Mouse (Mus musculus) c-Kit-positive CD71-negative TER-119-negative erythroid progenitor cells, embryonic 14.5 days (primary cell): ENCODE results near the gene Akr1b10.
"Not testable (repeated sequence)": the region's sequence is repeated elsewhere in the genome, so short reads cannot be mapped to it uniquely, and the experiment has no call there.

Experiments
- DNase-seq: peaks from one replicate; pipeline ENCODE4 v3.0.0-alpha.2; 2013; ENCODE audit warnings: low read depth

The Akr1b10 gene

GRCm38 (mm10) chr6:34384110-34384661 is at the start of gene Akr1b10:
TSS of gene Akr1b10 (plus strand) at chr6:34384218.
- DNase-seq: peak; percentile 51

DNA sequence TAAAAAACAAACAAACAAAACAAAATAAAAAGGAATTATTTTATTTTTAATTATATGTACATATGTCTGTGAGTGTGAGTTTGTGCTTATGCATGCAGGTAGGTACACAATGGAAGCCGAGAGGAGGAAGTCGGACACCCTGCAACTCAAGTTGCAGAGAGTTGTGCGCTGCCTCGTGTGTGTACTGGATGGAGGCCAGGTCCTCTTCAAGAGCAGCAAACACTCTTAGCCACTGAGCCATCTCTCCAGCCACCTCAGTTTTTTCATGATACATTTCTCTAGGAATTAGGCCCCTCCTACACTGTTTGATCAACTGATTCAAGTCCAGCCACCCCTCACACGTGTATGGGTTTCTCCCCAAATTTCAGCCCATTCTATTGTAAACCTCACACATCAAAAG is 49.3 kb upstream of the Akr1b10 start:
- no peak for DNase-seq

DNA sequence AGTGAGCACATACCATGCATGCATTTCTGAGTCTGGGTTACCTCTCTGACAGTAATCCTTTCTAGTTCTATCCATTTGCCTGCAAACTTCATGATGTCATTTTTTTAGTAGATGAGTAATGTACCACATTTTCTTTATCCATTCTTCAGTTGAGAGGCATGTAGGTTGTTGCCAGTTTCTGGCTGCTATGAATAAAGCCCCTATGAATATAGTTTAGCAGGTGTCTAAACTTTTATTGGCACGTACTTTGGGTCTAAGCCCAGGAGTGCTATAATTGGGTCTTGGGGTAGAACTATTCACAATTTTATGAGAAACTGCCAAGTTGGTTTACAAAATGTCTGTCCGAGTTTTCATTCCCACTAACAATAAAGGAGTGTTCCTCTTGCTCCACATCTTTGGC is 46.2 kb upstream of the Akr1b10 start:
- DNase-seq: no peak

- no peak for DNase-seq
These were observed 42.0 kb upstream of the Akr1b10 start for GRCm38 (mm10) chr6:34341991-34342390.

GRCm38 (mm10) chr6:34342476-34342875 is 41.5 kb upstream of the Akr1b10 start:
- no peak for DNase-seq

DNA sequence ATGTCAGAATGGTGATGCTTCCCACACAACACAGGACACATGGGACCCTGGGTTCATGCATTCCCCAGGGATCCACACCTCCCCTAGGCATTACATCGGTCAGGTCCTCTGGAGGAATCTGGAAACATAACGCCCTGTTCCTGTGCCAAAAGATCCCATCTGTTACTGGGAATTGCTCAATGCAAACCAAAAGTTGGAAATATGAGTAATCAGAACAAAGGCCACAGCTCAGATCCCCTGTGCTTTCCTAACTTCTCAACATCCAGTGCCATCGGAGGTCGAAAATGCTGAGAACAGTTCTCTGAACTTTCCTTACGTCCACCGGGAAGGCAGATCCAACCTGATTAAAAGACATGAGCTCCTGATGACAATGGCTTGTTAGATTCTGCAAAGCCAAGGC is 40.6 kb upstream of the Akr1b10 start:
- DNase-seq: no peak

DNA sequence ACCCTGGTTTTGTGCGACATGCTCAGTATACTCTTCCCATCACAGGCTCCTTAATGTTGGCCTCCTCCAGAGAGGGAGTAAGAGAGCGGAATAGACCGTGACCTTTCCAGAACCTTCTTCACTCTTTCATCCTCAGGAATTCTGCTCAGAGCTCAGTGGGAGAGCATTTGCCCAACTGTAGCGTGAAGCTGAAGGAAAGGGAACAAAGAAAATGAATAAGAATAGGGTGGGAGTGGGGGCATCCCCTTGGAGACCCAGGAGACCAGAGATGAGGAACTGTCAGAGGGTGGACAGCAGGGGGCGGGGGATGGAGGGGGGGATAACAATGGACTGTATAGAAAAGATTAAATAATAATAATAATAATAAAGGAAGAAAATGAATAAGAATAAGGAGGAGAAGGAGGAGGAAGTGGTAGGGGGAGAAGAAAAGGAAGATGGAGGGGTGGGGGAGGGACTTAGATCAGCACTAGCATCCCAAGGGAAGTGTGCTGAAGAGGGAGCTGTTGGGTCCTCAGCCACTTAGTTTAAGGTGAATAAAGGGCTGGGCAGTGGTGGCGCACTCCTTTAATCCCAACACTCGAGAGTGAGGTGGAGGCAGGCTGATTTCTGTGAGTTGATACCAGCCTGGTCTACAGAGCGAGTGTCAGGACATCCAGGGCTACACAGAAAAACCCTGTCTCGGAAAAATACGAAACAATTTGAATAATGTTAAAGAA is 39.7 kb upstream of the Akr1b10 start:
- DNase-seq: no peak

GRCm38 (mm10) chr6:34344935-34345334 is 39.1 kb upstream of the Akr1b10 start:
- DNase-seq: no peak

- peak; percentile 58 for DNase-seq
These were observed 37.7 kb upstream of the Akr1b10 start for GRCm38 (mm10) chr6:34346096-34346898.

GRCm38 (mm10) chr6:34350037-34350699 is 33.9 kb upstream of the Akr1b10 start:
- DNase-seq: no peak

DNA sequence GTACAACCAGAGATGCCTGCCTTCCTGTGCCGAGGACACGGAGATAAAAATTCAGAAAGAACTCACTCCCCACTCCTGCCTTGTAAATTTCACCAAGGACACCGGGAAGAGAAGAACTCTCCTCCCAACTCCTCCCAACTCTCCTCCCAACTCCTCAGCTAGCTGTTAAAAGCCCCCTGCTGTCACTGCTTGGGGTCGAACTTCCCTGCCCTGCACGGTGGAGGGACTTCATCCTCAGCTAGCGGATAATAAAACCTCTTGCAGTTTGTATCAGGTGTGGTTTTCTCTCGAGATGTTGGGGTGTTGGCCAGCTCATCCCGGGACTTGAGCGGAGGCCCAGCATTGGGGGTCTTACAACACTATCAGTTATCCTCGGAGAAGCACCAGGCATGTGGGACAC is 32.5 kb upstream of the Akr1b10 start:
- DNase-seq: not testable (repeated sequence)

DNA sequence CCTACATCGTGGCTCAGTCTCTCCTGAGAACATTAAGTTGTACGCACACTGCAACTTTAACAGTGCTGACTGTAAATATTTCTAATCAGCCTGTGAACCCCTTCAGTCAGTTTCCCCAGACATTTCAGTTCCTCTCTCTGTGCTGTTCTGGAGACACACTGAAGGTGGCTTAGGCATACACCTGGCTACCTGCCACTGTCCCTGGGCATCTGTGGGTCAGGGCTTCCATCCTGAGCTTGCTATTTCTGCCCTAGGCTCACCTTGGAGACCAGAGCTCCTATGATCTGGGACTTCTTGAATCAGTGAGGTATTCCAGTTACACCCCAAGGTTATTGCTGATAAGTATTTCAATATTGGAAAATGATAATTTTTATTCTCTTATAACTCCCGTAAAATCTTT is 31.6 kb upstream of the Akr1b10 start:
- no peak for DNase-seq

GRCm38 (mm10) chr6:34353658-34354353 is 30.2 kb upstream of the Akr1b10 start, which contains the start of gene Akr1b8:
TSS of gene Akr1b8 (plus strand) at chr6:34354119.
- no peak for DNase-seq

GRCm38 (mm10) chr6:34354354-34355348 is 29.4 kb upstream of the Akr1b10 start:
- DNase-seq: no peak

- DNase-seq: no peak
These were observed 28.7 kb upstream of the Akr1b10 start for GRCm38 (mm10) chr6:34355349-34355747.

DNA sequence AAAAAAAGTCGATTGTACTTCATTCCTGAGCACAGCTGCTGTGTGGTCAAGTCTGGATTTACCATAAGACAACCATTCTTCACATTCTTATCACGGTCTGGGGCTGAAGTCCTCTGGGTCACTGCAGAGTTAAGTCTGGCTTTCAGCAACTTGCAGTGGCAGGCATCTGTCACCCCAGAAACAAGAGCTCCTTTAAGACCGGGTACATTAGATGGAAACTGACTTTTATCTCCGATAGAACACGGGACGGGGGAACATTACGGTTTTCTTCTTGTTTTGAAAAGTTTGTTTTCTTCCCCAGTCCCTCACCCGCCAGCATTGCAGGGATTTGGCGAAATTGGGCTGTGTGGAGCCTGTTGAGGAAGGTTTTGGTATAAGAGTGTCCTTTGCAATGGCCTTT is 28.2 kb upstream of the Akr1b10 start:
- DNase-seq: no peak

DNA sequence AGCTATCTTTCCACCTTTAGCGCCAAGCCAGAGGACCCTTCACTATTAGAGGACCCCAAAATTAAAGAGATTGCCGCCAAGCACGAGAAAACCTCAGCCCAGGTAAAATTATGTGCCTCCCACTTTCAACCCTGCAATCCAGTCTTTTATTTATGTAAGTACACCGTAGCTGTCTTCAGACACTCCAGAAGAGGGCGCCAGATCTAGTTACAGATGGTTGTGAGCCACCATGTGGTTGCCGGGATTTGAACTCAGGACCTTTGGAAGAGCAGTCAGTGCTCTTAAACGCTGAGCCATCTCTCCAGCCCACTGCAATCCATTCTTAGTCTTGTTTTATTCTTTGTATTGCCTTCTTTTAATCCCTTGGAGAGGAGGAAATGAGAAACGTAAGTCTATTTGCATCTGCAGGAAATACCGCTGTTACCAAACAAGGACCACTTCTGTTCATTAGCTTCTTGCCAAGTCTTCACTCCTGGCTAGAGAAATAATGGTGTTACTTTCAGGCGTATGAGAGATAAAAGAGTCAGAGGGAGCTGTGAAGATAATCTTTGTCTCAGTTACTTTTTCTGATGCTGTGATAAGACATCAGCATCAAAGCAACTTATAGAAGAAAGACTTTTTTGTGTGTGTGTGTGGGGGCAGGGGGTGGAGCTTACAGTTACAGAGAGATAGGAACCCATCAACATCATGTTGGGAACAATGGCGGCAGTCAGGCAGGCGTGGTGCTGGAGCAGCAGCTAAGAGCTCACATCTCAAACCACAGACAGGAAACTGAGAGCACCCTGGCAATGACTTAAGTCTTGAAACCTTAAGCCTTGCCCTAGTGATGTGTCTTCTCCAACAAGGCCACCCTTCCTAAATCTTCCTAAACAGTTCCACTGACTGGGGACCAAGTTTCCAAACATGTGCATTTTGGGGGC is 19.5 kb upstream of the Akr1b10 start:
- no peak for DNase-seq

GRCm38 (mm10) chr6:34367998-34368397 is 16.0 kb upstream of the Akr1b10 start:
- DNase-seq: no peak

DNA sequence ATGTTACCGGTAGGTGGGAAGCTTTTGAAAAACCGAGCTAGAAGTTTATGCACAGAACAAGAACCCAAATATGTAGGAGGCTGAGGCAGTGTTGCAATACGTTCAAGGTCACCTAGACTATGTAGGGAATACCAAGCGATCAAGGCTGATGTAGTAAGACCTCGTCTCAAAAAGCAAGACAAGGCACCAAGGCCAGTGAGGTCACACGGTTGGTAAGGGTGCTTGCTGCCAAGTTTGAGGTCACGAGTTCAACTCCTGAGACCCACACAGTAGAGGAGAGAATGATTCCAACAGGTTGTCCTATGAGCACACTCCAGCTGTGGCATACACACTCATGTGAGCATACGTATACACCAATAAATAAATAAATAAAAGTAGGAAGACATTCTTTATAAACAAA is 13.9 kb upstream of the Akr1b10 start:
- DNase-seq: no peak
